Mouse (Mus musculus): ENCODE results near the gene Gm4491. TPM values are rescaled to one million over a fixed set of nuclear protein-coding genes. Genes with fewer than 3 reads are reported as not detected.
A peak's percentile ranks its signal among the peaks of the same experiment; 100 is the strongest.

Gene Gm4491
- polyA plus RNA-seq (2015; fragmentation: Nextera tagmentation; extraction: Ambion mirVana) = 0.10 TPM in 1 of 2 replicates, not detected in the other

- Histone ChIP-seq H3K27ac (ENCODE audit: low read depth, low read length) (peak within 1 kb of the TSS; percentile 26; the same call in 1 of the 2 replicates), H3K4me3 (ENCODE audit: low read length) (no peak within 1 kb of the TSS), H3K36me3 (ENCODE audit: control insufficient read depth, insufficient read depth, low read length) (no peaks in the 10 kb centered on the region), H3K9ac (ENCODE audit: low read depth, low read length) (no peak within 1 kb of the TSS), H3K4me2 (ENCODE audit: low read length) (peak within 1 kb of the TSS; percentile 38), H3K27me3 (replicated peaks; ENCODE audit: control insufficient read depth, insufficient read depth, low read length) (peaks cover 3% of the 10 kb centered on the region; the same call in 1 of the 2 replicates), H3K4me1 (ENCODE audit: control insufficient read depth, insufficient read depth, low read depth, low read length) (peaks cover 8% of the 10 kb centered on the region), H3K9me3 (ENCODE audit: control insufficient read depth, low read length) (no peaks in the 10 kb centered on the region)
- ATAC-seq = peak; percentile 98
- WGBS = 8% methylated on average over 13 of the region's 13 CpGs
Observed at GRCm38 (mm10) chr14:57115823-57116544, at the start of gene Gm4491. Gm4491 (minus strand) TSS chr14:57115883.

DNA sequence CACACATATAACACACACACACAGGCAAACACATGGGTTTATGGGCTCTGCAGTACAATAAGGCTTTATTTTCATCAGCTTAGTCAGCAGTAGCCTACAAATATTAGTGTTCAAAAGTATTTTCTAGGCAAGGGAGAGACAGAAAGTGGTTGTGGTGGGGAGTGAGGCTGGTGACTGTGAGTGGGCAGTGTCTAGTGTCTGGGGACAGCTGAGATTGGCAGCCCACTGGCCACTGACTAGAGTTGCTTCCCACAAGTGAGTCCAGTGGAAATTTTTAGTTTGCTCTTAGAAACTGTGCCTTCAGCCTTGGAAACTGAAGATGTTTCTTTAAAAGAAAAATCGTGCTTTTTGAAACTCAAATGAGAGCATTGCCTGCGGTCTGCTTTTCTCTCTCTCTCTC lies 46.1 kb upstream of the Gm4491 start:
- H3K27ac ChIP-seq (ENCODE audit: low read depth, low read length) = peak overlapping the region; percentile 56; the same call in 1 of the 2 replicates
- no peaks in the 10 kb centered on the region for H3K4me1 ChIP-seq (ENCODE audit: control insufficient read depth, insufficient read depth, low read depth, low read length)
- no peaks in the 10 kb centered on the region for H3K9me3 ChIP-seq (ENCODE audit: control insufficient read depth, low read length)
- no peaks in the 10 kb centered on the region for H3K27me3 ChIP-seq (replicated peaks; ENCODE audit: control insufficient read depth, insufficient read depth, low read length)
- 34% methylated on average over 2 of the region's 2 CpGs for WGBS
- no peaks in the 10 kb centered on the region for H3K36me3 ChIP-seq (ENCODE audit: control insufficient read depth, insufficient read depth, low read length)
- ATAC-seq = no peak
- H3K9ac ChIP-seq (ENCODE audit: low read depth, low read length) = no peak overlapping the region
- H3K4me2 ChIP-seq (ENCODE audit: low read length) = no peak overlapping the region
- H3K4me3 ChIP-seq (ENCODE audit: low read length) = no peak overlapping the region

- WGBS = 49% methylated on average over 4 of the region's 4 CpGs
- peak; percentile 56; the same call in 1 of the 2 replicates for ATAC-seq
Observed at GRCm38 (mm10) chr14:57161201-57161600, 45.5 kb upstream of the Gm4491 start.

GRCm38 (mm10) chr14:57154916-57155315 lies 39.2 kb upstream of the Gm4491 start:
- Histone ChIP-seq H3K4me3 (ENCODE audit: low read length) (no peak overlapping the region), H3K9ac (ENCODE audit: low read depth, low read length) (no peak overlapping the region), H3K27ac (ENCODE audit: low read depth, low read length) (no peak overlapping the region), H3K27me3 (replicated peaks; ENCODE audit: control insufficient read depth, insufficient read depth, low read length) (no peaks in the 10 kb centered on the region), H3K36me3 (ENCODE audit: control insufficient read depth, insufficient read depth, low read length) (no peaks in the 10 kb centered on the region), H3K9me3 (ENCODE audit: control insufficient read depth, low read length) (no peaks in the 10 kb centered on the region), H3K4me2 (ENCODE audit: low read length) (no peak overlapping the region), H3K4me1 (ENCODE audit: control insufficient read depth, insufficient read depth, low read depth, low read length) (no peaks in the 10 kb centered on the region; the same call in 1 of the 2 replicates)
- WGBS = 45% methylated on average over 6 of the region's 6 CpGs
- ATAC-seq = no peak

More at GRCm38 (mm10) chr14:57161201-57161600, 45.5 kb upstream of the Gm4491 start:
- H3K4me3 ChIP-seq (ENCODE audit: low read length) = no peak overlapping the region
- no peaks in the 10 kb centered on the region for H3K4me1 ChIP-seq (ENCODE audit: control insufficient read depth, insufficient read depth, low read depth, low read length)
- H3K9me3 ChIP-seq (ENCODE audit: control insufficient read depth, low read length) = no peaks in the 10 kb centered on the region
- H3K36me3 ChIP-seq (ENCODE audit: control insufficient read depth, insufficient read depth, low read length) = no peaks in the 10 kb centered on the region
- no peak overlapping the region for H3K4me2 ChIP-seq (ENCODE audit: low read length)
- no peak overlapping the region for H3K9ac ChIP-seq (ENCODE audit: low read depth, low read length)
- H3K27me3 ChIP-seq (replicated peaks; ENCODE audit: control insufficient read depth, insufficient read depth, low read length) = no peaks in the 10 kb centered on the region
- no peak overlapping the region for H3K27ac ChIP-seq (ENCODE audit: low read depth, low read length)

DNA sequence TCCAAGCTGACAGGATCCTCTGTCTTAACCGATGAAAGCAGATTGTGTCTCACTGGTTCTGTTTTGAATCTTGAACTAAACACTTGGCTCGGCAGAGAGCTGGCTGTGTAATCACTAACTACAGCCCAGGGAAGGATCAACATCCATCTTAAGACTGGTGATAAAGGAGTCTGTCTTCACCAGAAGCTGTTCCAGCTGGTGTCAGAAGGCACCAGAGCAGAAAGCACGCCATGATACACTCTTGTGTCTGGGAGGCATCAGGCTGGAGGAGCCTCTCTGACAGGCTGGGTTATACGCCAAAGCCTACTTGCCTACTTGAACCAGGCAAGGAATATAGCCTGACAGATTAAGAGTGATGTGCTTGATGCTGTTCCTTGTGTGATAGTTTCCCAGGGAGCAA lies 30.1 kb upstream of the Gm4491 start:
- no peaks in the 10 kb centered on the region for H3K27me3 ChIP-seq (replicated peaks; ENCODE audit: control insufficient read depth, insufficient read depth, low read length)
- no peaks in the 10 kb centered on the region for H3K4me1 ChIP-seq (ENCODE audit: control insufficient read depth, insufficient read depth, low read depth, low read length)
- no peak overlapping the region for H3K4me2 ChIP-seq (ENCODE audit: low read length)
- no peak overlapping the region for H3K4me3 ChIP-seq (ENCODE audit: low read length)
- H3K27ac ChIP-seq (ENCODE audit: low read depth, low read length) = no peak overlapping the region
- no peaks in the 10 kb centered on the region for H3K9me3 ChIP-seq (ENCODE audit: control insufficient read depth, low read length)
- H3K9ac ChIP-seq (ENCODE audit: low read depth, low read length) = no peak overlapping the region
- 46% methylated on average over 4 of the region's 4 CpGs for WGBS
- ATAC-seq = peak; percentile 75
- no peaks in the 10 kb centered on the region for H3K36me3 ChIP-seq (ENCODE audit: control insufficient read depth, insufficient read depth, low read length)

DNA sequence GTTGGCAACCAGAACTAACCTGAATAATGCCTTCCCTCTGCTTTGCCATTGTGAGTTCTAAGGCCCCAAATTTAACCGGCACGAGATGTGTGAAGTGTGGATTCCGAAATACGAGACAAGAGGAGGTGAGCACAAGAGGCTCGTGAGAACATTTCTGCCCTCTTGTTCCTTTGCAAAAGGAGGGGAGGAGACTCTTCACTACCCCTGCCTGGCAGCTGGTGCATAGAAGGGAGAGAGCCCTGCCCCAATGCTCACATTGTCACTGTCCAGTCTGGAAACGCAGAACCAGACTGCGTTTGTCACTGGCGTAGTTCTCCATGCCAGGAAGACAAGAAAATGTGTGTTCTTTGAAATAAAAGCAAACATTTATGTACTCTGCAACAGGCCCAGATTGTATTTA lies 19.6 kb upstream of the Gm4491 start:
- Histone ChIP-seq H3K9ac (ENCODE audit: low read depth, low read length) (no peak overlapping the region), H3K4me1 (ENCODE audit: control insufficient read depth, insufficient read depth, low read depth, low read length) (peaks cover 9% of the 10 kb centered on the region), H3K4me2 (ENCODE audit: low read length) (no peak overlapping the region), H3K27me3 (replicated peaks; ENCODE audit: control insufficient read depth, insufficient read depth, low read length) (peaks cover 19% of the 10 kb centered on the region), H3K4me3 (ENCODE audit: low read length) (no peak overlapping the region), H3K36me3 (ENCODE audit: control insufficient read depth, insufficient read depth, low read length) (no peaks in the 10 kb centered on the region), H3K27ac (ENCODE audit: low read depth, low read length) (no peak overlapping the region), H3K9me3 (ENCODE audit: control insufficient read depth, low read length) (no peaks in the 10 kb centered on the region)
- no peak for ATAC-seq
- WGBS = 38% methylated on average over 8 of the region's 8 CpGs

DNA sequence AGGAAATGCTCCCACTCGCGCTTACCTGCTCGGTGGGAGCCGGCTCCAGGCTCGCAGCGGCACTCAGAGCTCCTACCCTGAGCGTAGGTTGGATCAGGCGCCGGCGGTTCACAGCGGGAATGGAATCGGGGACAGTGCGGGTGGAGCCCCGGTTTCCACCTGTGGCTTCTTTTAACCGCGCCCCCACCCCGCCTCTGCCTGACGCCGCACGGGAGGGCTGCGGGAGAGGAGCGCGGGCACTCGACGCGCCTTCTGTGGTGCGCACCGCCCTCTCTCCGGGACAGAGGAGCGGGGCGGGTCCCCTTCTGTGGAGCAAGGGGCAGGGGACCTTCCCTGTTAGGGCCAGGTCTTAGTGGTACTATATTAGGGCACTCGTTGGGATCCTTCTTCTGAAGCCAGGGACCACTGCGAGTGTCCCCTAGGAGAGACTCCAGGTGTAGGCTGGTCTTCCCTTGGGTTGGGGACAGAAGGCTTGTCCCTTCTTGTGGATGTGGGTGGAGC lies 17.5 kb upstream of the Gm4491 start, which contains the start of gene Gjb6:
Gjb6 (minus strand) TSS at position 451 of the 501 bp plus-strand sequence.
- H3K4me3 ChIP-seq (ENCODE audit: low read length) = peak within 1 kb of the TSS; percentile 46
- H3K4me1 ChIP-seq (ENCODE audit: control insufficient read depth, insufficient read depth, low read depth, low read length) = peaks cover 9% of the 10 kb centered on the region
- peak within 1 kb of the TSS; percentile 74 for H3K4me2 ChIP-seq (ENCODE audit: low read length)
- peak within 1 kb of the TSS; percentile 55 for H3K9ac ChIP-seq (ENCODE audit: low read depth, low read length)
- ATAC-seq = peak; percentile 63
- H3K27ac ChIP-seq (ENCODE audit: low read depth, low read length) = no peak within 1 kb of the TSS
- H3K27me3 ChIP-seq (replicated peaks; ENCODE audit: control insufficient read depth, insufficient read depth, low read length) = peaks cover 19% of the 10 kb centered on the region
- no peaks in the 10 kb centered on the region for H3K9me3 ChIP-seq (ENCODE audit: control insufficient read depth, low read length)
- WGBS = 5% methylated on average over 33 of the region's 33 CpGs
- no peaks in the 10 kb centered on the region for H3K36me3 ChIP-seq (ENCODE audit: control insufficient read depth, insufficient read depth, low read length)

GRCm38 (mm10) chr14:57127383-57127782 lies 11.7 kb upstream of the Gm4491 start:
- Histone ChIP-seq H3K27ac (ENCODE audit: low read depth, low read length) (no peak overlapping the region), H3K36me3 (ENCODE audit: control insufficient read depth, insufficient read depth, low read length) (no peaks in the 10 kb centered on the region), H3K9me3 (ENCODE audit: control insufficient read depth, low read length) (no peaks in the 10 kb centered on the region), H3K9ac (ENCODE audit: low read depth, low read length) (no peak overlapping the region), H3K4me2 (ENCODE audit: low read length) (no peak overlapping the region), H3K27me3 (replicated peaks; ENCODE audit: control insufficient read depth, insufficient read depth, low read length) (peaks cover 7% of the 10 kb centered on the region), H3K4me1 (ENCODE audit: control insufficient read depth, insufficient read depth, low read depth, low read length) (no peaks in the 10 kb centered on the region), H3K4me3 (ENCODE audit: low read length) (no peak overlapping the region)
- 72% methylated on average over 4 of the region's 4 CpGs for WGBS
- no peak for ATAC-seq

DNA sequence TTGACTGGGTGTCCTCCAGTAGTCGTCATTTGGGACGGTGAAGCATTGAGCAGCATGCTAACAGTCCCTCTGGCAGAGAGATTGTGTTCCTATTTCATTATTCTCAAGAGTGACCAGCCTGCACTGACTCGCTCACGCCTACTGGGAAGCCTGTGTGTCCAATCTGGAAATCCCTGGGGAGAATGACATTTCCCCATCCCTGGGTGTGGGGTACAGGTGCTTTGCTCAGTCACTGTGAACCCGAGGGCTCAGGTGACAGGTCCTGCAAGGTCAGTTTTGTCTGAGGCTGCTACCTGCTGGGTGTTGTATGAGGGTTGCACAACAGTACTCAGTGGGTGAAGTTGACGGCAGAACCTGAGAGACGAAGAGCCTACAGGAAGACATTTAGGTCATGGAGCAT lies 6.6 kb upstream of the Gm4491 start:
- no peak overlapping the region for H3K4me3 ChIP-seq (ENCODE audit: low read length)
- no peak overlapping the region for H3K4me2 ChIP-seq (ENCODE audit: low read length)
- no peaks in the 10 kb centered on the region for H3K36me3 ChIP-seq (ENCODE audit: control insufficient read depth, insufficient read depth, low read length)
- no peaks in the 10 kb centered on the region for H3K27me3 ChIP-seq (replicated peaks; ENCODE audit: control insufficient read depth, insufficient read depth, low read length)
- H3K4me1 ChIP-seq (ENCODE audit: control insufficient read depth, insufficient read depth, low read depth, low read length) = no peaks in the 10 kb centered on the region
- no peak for ATAC-seq
- no peaks in the 10 kb centered on the region for H3K9me3 ChIP-seq (ENCODE audit: control insufficient read depth, low read length)
- H3K27ac ChIP-seq (ENCODE audit: low read depth, low read length) = no peak overlapping the region
- 86% methylated on average over 7 of the region's 7 CpGs for whole genome bisulfite sequencing
- H3K9ac ChIP-seq (ENCODE audit: low read depth, low read length) = no peak overlapping the region

All from hindbrain, embryonic 16.5 days (tissue).